Mouse (Mus musculus) thymus, adult 2 months (tissue): ENCODE results near the gene Becn1.

Experiments used
- CTCF ChIP-seq: fragments of 200-500 bp; IDR thresholded peaks from 2 replicates; pipeline ENCODE4 v1.5.1; 2012; ENCODE audit warnings: mild to moderate bottlenecking, control low read depth, low read length, moderate library complexity, borderline replicate concordance; ENCODE audit not compliant: control insufficient read depth, poor library complexity, insufficient read depth; ENCODE audit errors: extremely low read depth
- POLR2A ChIP-seq: fragments of 200-500 bp; IDR thresholded peaks from 2 replicates; pipeline ENCODE4 v1.6.1; 2012; ENCODE audit warnings: mild to moderate bottlenecking, low read length, control low read depth, moderate library complexity; ENCODE audit not compliant: control insufficient read depth, poor library complexity, insufficient read depth; ENCODE audit errors: extremely low read depth

DNA sequence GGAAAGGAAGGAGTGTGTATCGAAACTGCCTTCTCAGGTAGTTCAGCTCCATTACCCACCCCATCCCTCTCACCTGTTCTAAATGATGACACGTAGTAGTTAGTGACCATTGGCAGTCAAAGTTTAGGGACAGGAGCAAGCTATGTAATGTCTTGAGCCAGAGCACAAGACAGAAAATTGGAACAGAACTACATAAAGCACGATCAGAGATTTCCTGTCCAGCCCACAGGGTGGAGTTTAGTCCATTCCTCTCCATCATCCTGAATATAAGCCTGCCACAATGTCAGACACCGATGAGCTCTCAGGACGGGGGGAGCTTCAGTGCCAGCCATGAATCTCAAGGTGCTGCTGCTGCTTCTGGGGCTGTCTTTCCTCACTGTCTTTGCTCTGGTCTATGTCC is 22.7 kb upstream of the Becn1 start, which contains the start of gene Aoc2:
- TF ChIP-seq CTCF (no peak), POLR2A (no peak)
